Mouse (Mus musculus): Measurements from ENCODE around the gene Plekhg3. TPM values are rescaled to one million over a fixed set of nuclear protein-coding genes. Genes with fewer than 3 reads are reported as not detected.

Gene Plekhg3
- polyA plus RNA-seq, 1 experiment, result 28.5 TPM

DNA sequence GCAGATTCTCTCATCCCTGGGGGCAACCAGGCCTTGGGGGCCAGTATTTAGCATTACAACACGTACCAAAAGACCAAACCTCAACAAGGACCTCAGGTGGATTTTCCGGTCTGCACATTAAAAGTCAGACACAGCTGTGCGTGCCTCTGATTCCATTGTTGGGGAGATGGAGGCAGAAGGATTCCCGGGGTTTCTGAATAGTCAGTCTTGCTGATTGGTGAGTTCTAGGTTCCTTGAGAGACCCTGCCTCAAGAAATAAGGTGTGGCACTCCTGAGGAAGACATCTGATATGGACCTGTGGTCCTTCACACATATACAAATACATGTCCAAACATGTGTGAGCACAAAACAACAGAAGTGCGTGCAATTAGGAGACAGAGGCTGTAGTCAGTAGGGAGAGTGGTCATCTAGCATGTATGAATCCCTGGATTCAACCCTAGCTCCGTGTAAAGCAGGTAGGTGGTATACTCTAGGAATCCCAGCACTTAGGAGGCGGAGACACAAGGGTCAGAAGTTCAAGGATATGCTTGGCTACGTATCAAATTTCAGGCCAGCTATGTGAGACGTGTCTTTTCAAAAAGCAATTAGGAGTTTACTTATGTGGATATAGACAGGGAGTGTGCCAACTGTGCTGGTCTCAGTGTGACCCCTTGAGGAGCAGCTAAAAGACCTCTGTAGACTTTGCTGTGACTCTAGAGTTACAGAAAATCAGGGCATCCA is 39.7 kb downstream of the Plekhg3 start:
- H3K4me1 ChIP-seq (ENCODE audit: control insufficient read depth, insufficient read depth, low read length), result peaks cover 3% of the 10 kb centered on the region
- TF ChIP-seq POLR2A (IDR thresholded peaks at IDR 0.05; ENCODE audit: insufficient read depth, low read length) (no peak), EP300 (IDR thresholded peaks at IDR 0.05; ENCODE audit: insufficient read depth, low read depth, low read length) (0 out of 2 replicates have a peak, but pooled peaks have one; percentile 25)
- no peak overlapping the region for H3K9ac ChIP-seq (ENCODE audit: low read depth, poor library complexity, severe bottlenecking)
- no peak overlapping the region for H3K4me3 ChIP-seq (ENCODE audit: low read depth, low read length)
- H3K36me3 ChIP-seq (ENCODE audit: control insufficient read depth, insufficient read depth, low read length, poor library complexity, severe bottlenecking), result no peaks in the 10 kb centered on the region
- peak overlapping the region; percentile 71 for H3K27ac ChIP-seq (ENCODE audit: insufficient read depth, low read length)
- no peaks in the 10 kb centered on the region for H3K9me3 ChIP-seq (replicated peaks; ENCODE audit: control insufficient read depth, insufficient read depth, low read length, poor library complexity, severe bottlenecking)
- H3K27me3 ChIP-seq (ENCODE audit: control insufficient read depth, insufficient read depth, low read length, poor library complexity, severe bottlenecking), result no peaks in the 10 kb centered on the region

DNA sequence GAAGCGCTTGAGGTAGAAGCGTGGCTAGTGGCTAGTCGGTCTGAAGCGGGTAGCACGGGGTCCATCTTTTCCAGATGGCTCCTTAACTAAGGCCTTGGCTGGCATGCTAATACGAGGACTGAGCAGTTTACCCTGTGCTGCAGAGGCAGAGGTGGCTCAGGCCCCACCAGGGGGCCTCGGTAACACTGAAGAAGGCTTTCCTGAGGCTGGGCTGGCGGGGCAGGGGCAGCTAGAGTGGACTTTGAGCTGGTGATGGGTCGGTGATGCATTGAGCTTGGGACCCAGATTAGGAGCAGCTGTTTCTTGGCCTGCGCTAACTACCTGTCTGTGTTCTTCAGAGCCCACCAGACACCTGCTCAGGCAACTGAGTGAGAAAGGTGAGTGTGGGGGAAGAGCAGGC is 40.6 kb downstream of the Plekhg3 start:
- peaks cover 3% of the 10 kb centered on the region for H3K4me1 ChIP-seq (ENCODE audit: control insufficient read depth, insufficient read depth, low read length)
- H3K9ac ChIP-seq (ENCODE audit: low read depth, poor library complexity, severe bottlenecking), result no peak overlapping the region
- TF ChIP-seq EP300 (IDR thresholded peaks at IDR 0.05; ENCODE audit: insufficient read depth, low read depth, low read length) (no peak), POLR2A (IDR thresholded peaks at IDR 0.05; ENCODE audit: insufficient read depth, low read length) (no peak), CTCF (IDR thresholded peaks at IDR 0.05; ENCODE audit: low read depth, low read length) (no peak)
- H3K4me3 ChIP-seq (ENCODE audit: low read depth, low read length), result no peak overlapping the region
- H3K36me3 ChIP-seq (ENCODE audit: control insufficient read depth, insufficient read depth, low read length, poor library complexity, severe bottlenecking), result no peaks in the 10 kb centered on the region; the same call in 1 of the 2 replicates
- no peak overlapping the region for H3K27ac ChIP-seq (ENCODE audit: insufficient read depth, low read length)
- no peaks in the 10 kb centered on the region for H3K9me3 ChIP-seq (replicated peaks; ENCODE audit: control insufficient read depth, insufficient read depth, low read length, poor library complexity, severe bottlenecking)
- no peaks in the 10 kb centered on the region for H3K27me3 ChIP-seq (ENCODE audit: control insufficient read depth, insufficient read depth, low read length, poor library complexity, severe bottlenecking)

DNA sequence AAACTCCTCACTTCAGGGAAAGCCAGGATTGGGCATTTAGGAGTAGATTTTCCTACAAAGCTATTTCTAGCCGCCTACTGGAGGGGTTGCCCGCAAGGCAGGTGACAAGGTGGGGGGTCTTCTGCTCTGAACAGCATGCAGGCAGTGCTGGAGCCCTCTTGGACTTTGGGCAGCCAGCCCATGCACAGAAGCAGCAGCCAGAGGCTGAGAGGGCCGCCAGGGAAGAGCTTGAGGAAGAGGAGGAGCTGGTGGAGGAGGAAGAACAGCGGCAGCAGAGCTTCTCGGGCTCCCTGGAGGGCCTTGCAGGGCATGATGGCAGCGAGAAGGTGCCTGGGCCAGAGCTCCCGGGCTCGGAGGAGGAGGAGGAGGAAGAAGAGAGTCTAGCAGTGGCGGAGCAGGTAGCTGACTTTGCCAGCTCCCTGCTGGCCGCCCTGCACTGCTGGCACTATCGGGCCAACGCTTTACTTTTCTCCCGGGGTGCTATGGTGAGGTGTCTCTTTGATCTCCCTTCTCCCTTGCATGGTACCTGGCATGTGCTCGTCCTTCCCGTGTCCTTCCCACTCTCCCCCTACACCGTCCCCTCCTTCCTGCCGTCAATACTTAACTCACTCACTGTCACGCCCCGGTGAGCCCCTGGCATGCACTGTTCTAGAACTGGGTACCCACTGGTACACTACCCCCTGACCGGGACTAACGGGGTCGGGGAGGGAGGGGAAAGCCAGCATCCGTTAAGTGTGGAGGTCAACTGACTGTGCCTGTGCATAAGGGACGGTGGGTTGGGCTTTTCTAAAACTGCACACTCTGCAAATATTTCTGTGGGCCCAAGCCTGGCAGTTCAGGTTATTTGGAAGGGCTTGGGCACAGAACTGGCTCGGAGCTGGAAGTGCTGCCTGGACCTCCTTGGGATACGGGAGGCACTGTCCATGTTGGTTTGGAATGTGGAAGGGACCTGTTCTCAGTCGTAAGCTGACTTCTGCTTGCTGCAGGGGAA is 41.9 kb downstream of the Plekhg3 start:
- peaks cover 6% of the 10 kb centered on the region for H3K36me3 ChIP-seq (ENCODE audit: control insufficient read depth, insufficient read depth, low read length, poor library complexity, severe bottlenecking)
- no peaks in the 10 kb centered on the region for H3K9me3 ChIP-seq (replicated peaks; ENCODE audit: control insufficient read depth, insufficient read depth, low read length, poor library complexity, severe bottlenecking)
- no peaks in the 10 kb centered on the region for H3K27me3 ChIP-seq (ENCODE audit: control insufficient read depth, insufficient read depth, low read length, poor library complexity, severe bottlenecking)
- H3K27ac ChIP-seq (ENCODE audit: insufficient read depth, low read length), result no peak overlapping the region
- no peak overlapping the region for H3K4me3 ChIP-seq (ENCODE audit: low read depth, low read length)
- H3K4me1 ChIP-seq (ENCODE audit: control insufficient read depth, insufficient read depth, low read length), result peaks cover 3% of the 10 kb centered on the region
- H3K9ac ChIP-seq (ENCODE audit: low read depth, poor library complexity, severe bottlenecking), result no peak overlapping the region
- no peak for TF ChIP-seq CTCF (IDR thresholded peaks at IDR 0.05; ENCODE audit: low read depth, low read length)
- no peak for TF ChIP-seq POLR2A (IDR thresholded peaks at IDR 0.05; ENCODE audit: insufficient read depth, low read length)
- no peak for TF ChIP-seq EP300 (IDR thresholded peaks at IDR 0.05; ENCODE audit: insufficient read depth, low read depth, low read length)

DNA sequence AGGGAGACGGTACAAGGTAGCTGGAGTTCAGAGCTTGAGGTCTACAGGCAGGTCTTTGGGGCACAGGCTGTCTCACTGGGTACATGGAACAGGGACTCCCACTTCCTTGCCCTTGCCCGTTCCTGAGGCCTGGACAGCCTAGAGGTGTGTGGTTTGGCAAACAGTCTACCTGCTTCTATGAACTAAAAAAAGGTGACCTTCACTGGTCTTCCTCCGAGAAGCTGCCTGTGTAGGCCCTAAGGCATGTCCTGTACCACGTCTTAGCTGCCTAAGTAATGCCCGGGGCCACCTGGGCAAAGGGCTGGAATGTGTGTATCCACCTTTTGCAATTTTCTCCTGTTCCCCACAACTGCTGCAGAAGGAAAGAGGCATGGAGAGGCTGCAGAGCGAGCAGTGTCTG is 42.7 kb downstream of the Plekhg3 start:
- no peaks in the 10 kb centered on the region for H3K9me3 ChIP-seq (replicated peaks; ENCODE audit: control insufficient read depth, insufficient read depth, low read length, poor library complexity, severe bottlenecking)
- TF ChIP-seq EP300 (IDR thresholded peaks at IDR 0.05; ENCODE audit: insufficient read depth, low read depth, low read length) (no peak), POLR2A (IDR thresholded peaks at IDR 0.05; ENCODE audit: insufficient read depth, low read length) (no peak), CTCF (IDR thresholded peaks at IDR 0.05; ENCODE audit: low read depth, low read length) (no peak)
- peaks cover 3% of the 10 kb centered on the region for H3K4me1 ChIP-seq (ENCODE audit: control insufficient read depth, insufficient read depth, low read length)
- H3K4me3 ChIP-seq (ENCODE audit: low read depth, low read length), result no peak overlapping the region
- no peak overlapping the region for H3K27ac ChIP-seq (ENCODE audit: insufficient read depth, low read length)
- no peak overlapping the region for H3K9ac ChIP-seq (ENCODE audit: low read depth, poor library complexity, severe bottlenecking)
- peaks cover 6% of the 10 kb centered on the region for H3K36me3 ChIP-seq (ENCODE audit: control insufficient read depth, insufficient read depth, low read length, poor library complexity, severe bottlenecking)
- no peaks in the 10 kb centered on the region for H3K27me3 ChIP-seq (ENCODE audit: control insufficient read depth, insufficient read depth, low read length, poor library complexity, severe bottlenecking)

DNA sequence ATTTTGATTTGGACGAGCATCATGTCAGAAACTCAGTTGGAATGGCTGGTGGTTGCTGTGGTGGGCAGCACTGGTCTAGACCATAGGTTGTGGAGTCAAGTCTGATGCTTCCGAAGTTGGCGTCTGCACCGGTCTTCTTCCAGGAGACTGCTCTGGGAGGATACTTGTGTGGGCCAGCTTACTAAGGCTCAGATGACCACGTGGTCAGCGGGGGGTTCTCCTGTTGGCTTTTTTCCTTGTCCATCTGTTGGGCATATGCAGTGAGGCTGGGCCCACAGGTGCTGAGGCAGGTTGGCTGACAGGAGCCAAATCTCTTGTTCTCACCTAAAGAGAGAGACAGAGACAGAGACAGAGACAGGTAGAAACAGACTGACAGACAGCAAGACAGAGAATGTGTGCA is 44.1 kb downstream of the Plekhg3 start:
- Histone ChIP-seq H3K4me1 (ENCODE audit: control insufficient read depth, insufficient read depth, low read length) (peaks cover 3% of the 10 kb centered on the region), H3K27ac (ENCODE audit: insufficient read depth, low read length) (no peak overlapping the region), H3K27me3 (ENCODE audit: control insufficient read depth, insufficient read depth, low read length, poor library complexity, severe bottlenecking) (no peaks in the 10 kb centered on the region), H3K36me3 (ENCODE audit: control insufficient read depth, insufficient read depth, low read length, poor library complexity, severe bottlenecking) (peaks cover 6% of the 10 kb centered on the region), H3K9me3 (replicated peaks; ENCODE audit: control insufficient read depth, insufficient read depth, low read length, poor library complexity, severe bottlenecking) (no peaks in the 10 kb centered on the region), H3K9ac (ENCODE audit: low read depth, poor library complexity, severe bottlenecking) (no peak overlapping the region), H3K4me3 (ENCODE audit: low read depth, low read length) (no peak overlapping the region)
- no peak for TF ChIP-seq POLR2A (IDR thresholded peaks at IDR 0.05; ENCODE audit: insufficient read depth, low read length)
- no peak for TF ChIP-seq CTCF (IDR thresholded peaks at IDR 0.05; ENCODE audit: low read depth, low read length)
- TF ChIP-seq EP300 (IDR thresholded peaks at IDR 0.05; ENCODE audit: insufficient read depth, low read depth, low read length), result no peak
